Mouse (Mus musculus) layer of hippocampus, adult 8-10 months (tissue): ENCODE data around the gene Lrit2. TPM values are rescaled to one million over a fixed set of nuclear protein-coding genes. Genes with fewer than 3 reads are reported as not detected.

Experiments used
- DNase-seq, 2 experiments: peaks; one replicate each; pipeline ENCODE4 v3.0.0; 2022; ENCODE audit warnings: low spot score in 2 of 2
- total RNA-seq, 4 experiments: library from RNA; stranded (reverse); gene quantifications; 2 replicates each; pipeline ENCODE4 v1.2.4; 2022

Lrit2 gene
- total RNA-seq, 4 experiments from 2014 or later: not detected

DNA sequence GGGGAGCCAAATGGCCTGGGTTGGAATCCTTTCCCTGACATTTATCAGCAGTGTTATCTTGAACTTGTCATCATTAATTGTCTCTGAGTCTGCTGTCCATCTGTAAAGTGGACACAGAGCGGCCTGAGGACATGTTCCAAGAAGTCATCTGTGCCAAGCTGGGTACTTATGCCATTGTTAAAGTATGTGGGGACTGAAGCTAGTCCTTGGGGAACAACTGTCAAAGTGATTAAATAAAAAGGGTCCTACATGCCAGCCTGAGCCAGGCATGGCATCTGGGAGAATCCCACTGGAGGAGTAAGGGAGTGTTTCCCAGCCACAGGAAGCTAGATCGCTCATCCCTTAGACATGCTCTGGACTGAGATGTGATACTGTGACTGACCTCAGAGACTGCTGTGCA lies 42.7 kb downstream of the Lrit2 start:
- DNase-seq: no peak

DNA sequence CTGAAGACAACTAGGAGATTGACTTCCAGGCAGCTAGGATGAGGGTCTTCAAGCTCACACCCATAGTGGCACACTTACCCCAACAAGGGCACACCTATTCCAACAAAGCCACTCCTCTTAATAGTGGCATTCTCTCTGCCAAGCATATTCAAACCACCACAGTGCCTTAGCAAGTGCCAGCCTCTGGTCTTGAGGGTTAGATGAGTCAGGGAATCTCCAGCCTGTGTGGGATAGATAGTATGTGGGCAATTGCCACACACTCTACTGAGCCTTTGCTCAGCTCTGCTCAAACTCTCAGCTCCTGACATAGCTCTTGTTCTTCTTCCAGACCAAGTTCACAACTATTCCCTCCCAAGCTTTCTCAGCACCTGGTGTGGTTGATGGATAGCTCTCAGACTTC lies 43.6 kb downstream of the Lrit2 start:
- no peak for DNase-seq

- no peak for DNase-seq
Measured at GRCm38 (mm10) chr14:37112931-37113330, 45.2 kb downstream of the Lrit2 start.

GRCm38 (mm10) chr14:37113922-37114321 lies 46.2 kb downstream of the Lrit2 start, which contains the start of gene 2610528A11Rik:
Gene 2610528A11Rik, minus strand, starts transcription at chr14:37114022.
- no peak for DNase-seq

DNA sequence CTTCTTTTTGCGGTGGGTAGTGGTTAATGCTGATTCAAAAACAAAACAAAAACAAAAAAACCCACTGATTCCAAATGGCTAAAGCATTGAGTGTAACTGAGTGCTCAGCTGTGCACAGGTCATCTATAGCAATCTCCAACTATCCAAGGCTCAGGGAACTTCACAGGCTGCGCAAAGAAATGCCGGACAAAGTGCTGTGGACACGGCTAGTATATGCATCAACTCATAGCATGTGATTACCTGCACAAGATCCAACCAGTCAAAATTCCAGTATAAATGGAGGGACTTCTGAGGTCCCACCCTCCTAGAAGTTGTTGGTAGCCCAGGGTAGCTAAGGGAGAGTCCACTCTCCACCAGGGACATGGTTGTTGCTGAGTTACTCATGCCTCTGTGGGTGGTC lies 51.5 kb downstream of the Lrit2 start:
- no peak for DNase-seq

Other genes starting within 250 kb of the Lrit2 start
- 10 to 100 TPM; 76.2 to 95.9 (median 85.0) TPM for gene Ccser2, start 99.2 kb upstream of the Lrit2 start, total RNA-seq
- gene Rgr, start 19.0 kb upstream of the Lrit2 start, total RNA-seq: not detected
- gene Lrit1, start 13.1 kb upstream of the Lrit2 start, total RNA-seq: under 1 TPM in 1 of 4 experiments, not detected in 3; 0.10 TPM
- 1 to 10 TPM; 6.3 to 7.1 (median 6.9) TPM for gene Cdhr1, start 30.4 kb downstream of the Lrit2 start, total RNA-seq
- gene 2610528A11Rik, start 46.1 kb downstream of the Lrit2 start, total RNA-seq: 1 to 10 TPM in 1 of 4 experiments, under 1 TPM in 3; 0.64 to 2.0 (median 0.86) TPM
- 100 to 1,000 TPM; 355 to 445 (median 417) TPM for gene Ghitm, start 67.3 kb downstream of the Lrit2 start, total RNA-seq